Mouse (Mus musculus) CH12.LX (cell line): Measurements from ENCODE around the gene Tmco1. TPM values are rescaled to one million over a fixed set of nuclear protein-coding genes. Genes with fewer than 3 reads are reported as not detected.

Experiments used
- DNase-seq: peaks from one replicate; pipeline ENCODE4 v3.0.0-alpha.2; 2013; ENCODE audit errors: extremely low read depth
- H3K27ac ChIP-seq: 2 replicates; pipeline ENCODE4 v1.5.1; 2012; ENCODE audit warnings: low read depth, mild to moderate bottlenecking, control low read depth, moderate library complexity; ENCODE audit not compliant: insufficient read depth
- H3K27me3 ChIP-seq: replicated peaks from 2 replicates; pipeline ENCODE3; 2012; ENCODE audit warnings: inconsistent platforms
- H3K36me3 ChIP-seq, 2 experiments: replicated peaks in 1 of 2; 2 replicates each; pipeline versions ENCODE3 to v1.6.1; 2012; ENCODE audit warnings: inconsistent platforms in 1 of 2, low read length in 1 of 2, mild to moderate bottlenecking in 1 of 2, mixed read lengths in 1 of 2, moderate library complexity in 1 of 2; ENCODE audit not compliant: control insufficient read depth in 1 of 2, insufficient read depth in 1 of 2
- H3K4me1 ChIP-seq, 2 experiments: 2 replicates each; pipeline ENCODE4 v1.6.1; 2012; ENCODE audit warnings: inconsistent platforms in 1 of 2, moderate library complexity in 1 of 2; ENCODE audit not compliant: insufficient read depth in 2 of 2, control insufficient read depth in 1 of 2
- H3K4me2 ChIP-seq: 2 replicates; pipeline ENCODE4 v1.6.1; 2012; ENCODE audit warnings: low read depth, mild to moderate bottlenecking, control low read depth; ENCODE audit not compliant: poor library complexity, insufficient read depth, severe bottlenecking
- H3K4me3 ChIP-seq, 3 experiments: fragments of 150-350 bp in 1 of 3; sonication (generic) in 1 of 3; replicated peaks in 1 of 3; 2 replicates each; pipeline versions ENCODE3 to v1.5.1; 2011 to 2012; ENCODE audit warnings: low read depth in 2 of 3, low read length in 2 of 3, mild to moderate bottlenecking in 2 of 3, moderate library complexity in 2 of 3, control low read depth in 1 of 3, improper control_type of control experiment in 1 of 3, inconsistent platforms in 1 of 3, mixed read lengths in 1 of 3; ENCODE audit not compliant: poor library complexity in 1 of 3
- H3K79me2 ChIP-seq: replicated peaks from 2 replicates; pipeline ENCODE4 v1.6.1; 2012; ENCODE audit warnings: mild to moderate bottlenecking, moderate library complexity; ENCODE audit not compliant: control insufficient read depth, poor library complexity, insufficient read depth, severe bottlenecking; ENCODE audit errors: extremely low read depth
- H3K9ac ChIP-seq: 2 replicates; pipeline ENCODE4 v1.6.1; 2012; ENCODE audit warnings: low read depth, mild to moderate bottlenecking, control low read depth, moderate library complexity; ENCODE audit not compliant: insufficient read depth
- H3K9me3 ChIP-seq: replicated peaks from 2 replicates; pipeline ENCODE3; 2012; ENCODE audit warnings: low read length, inconsistent platforms, mixed read lengths
- BHLHE40 ChIP-seq: IDR thresholded peaks from 2 replicates; pipeline ENCODE4 v1.6.1; 2011; ENCODE audit warnings: mild to moderate bottlenecking, low read depth, low read length, improper control_type of control experiment
- CHD2 ChIP-seq: IDR thresholded peaks from 2 replicates; pipeline ENCODE4 v1.6.1; 2011; ENCODE audit warnings: low read length, improper control_type of control experiment
- CTCF ChIP-seq, 2 experiments: IDR thresholded peaks in 1 of 2; conservative IDR thresholded peaks in 1 of 2; 2 replicates each; pipeline ENCODE4 v1.5.1; 2011 to 2012; ENCODE audit warnings: low read depth in 2 of 2, low read length in 2 of 2, improper control_type of control experiment in 1 of 2, inconsistent platforms in 1 of 2, mild to moderate bottlenecking in 1 of 2, moderate library complexity in 1 of 2
- HCFC1 ChIP-seq: IDR thresholded peaks from 2 replicates; pipeline ENCODE4 v1.6.1; 2012; ENCODE audit warnings: low read depth, mild to moderate bottlenecking, inconsistent platforms, low read length, improper control_type of control experiment
- IRF4 ChIP-seq: IDR thresholded peaks from 2 replicates; pipeline ENCODE4 v1.6.1; 2014; ENCODE audit warnings: low read depth, mild to moderate bottlenecking, inconsistent platforms, low read length, improper control_type of control experiment
- JUN ChIP-seq: IDR thresholded peaks from 2 replicates; pipeline ENCODE4 v1.6.1; 2011; ENCODE audit warnings: low read depth, mild to moderate bottlenecking, low read length, improper control_type of control experiment, moderate library complexity; ENCODE audit not compliant: insufficient read depth
- KAT2A ChIP-seq: IDR thresholded peaks from 2 replicates; pipeline ENCODE4 v1.6.1; 2012; ENCODE audit warnings: low read length, improper control_type of control experiment, inconsistent platforms; ENCODE audit not compliant: insufficient replicate concordance
- MAFK ChIP-seq: IDR thresholded peaks from 2 replicates; pipeline ENCODE4 v1.6.1; 2011; ENCODE audit warnings: low read length, improper control_type of control experiment; ENCODE audit not compliant: insufficient replicate concordance
- MAX ChIP-seq: IDR thresholded peaks from 2 replicates; pipeline ENCODE4 v1.6.1; 2011; ENCODE audit warnings: low read length, improper control_type of control experiment
- MAZ ChIP-seq: IDR thresholded peaks from 2 replicates; pipeline ENCODE4 v1.6.1; 2012; ENCODE audit warnings: low read depth, mild to moderate bottlenecking, inconsistent platforms, low read length, improper control_type of control experiment, moderate library complexity
- MEF2A ChIP-seq: IDR thresholded peaks from 2 replicates; pipeline ENCODE4 v1.6.1; 2014; ENCODE audit warnings: low read depth, mild to moderate bottlenecking, inconsistent platforms, low read length, improper control_type of control experiment, borderline replicate concordance
- NRF1 ChIP-seq: IDR thresholded peaks from 2 replicates; pipeline ENCODE4 v1.6.1; 2014; ENCODE audit warnings: low read depth, mild to moderate bottlenecking, inconsistent platforms, low read length, improper control_type of control experiment, moderate library complexity
- PAX5 ChIP-seq: IDR thresholded peaks from 2 replicates; pipeline ENCODE4 v1.6.1; 2012; ENCODE audit warnings: low read length, inconsistent platforms, mixed read lengths
- POLR2AphosphoS2 ChIP-seq: IDR thresholded peaks from 2 replicates; pipeline ENCODE4 v1.6.1; 2011; ENCODE audit warnings: low read depth, low read length, improper control_type of control experiment
- RCOR1 ChIP-seq: conservative IDR thresholded peaks from 2 replicates; pipeline ENCODE4 v1.6.1; 2012; ENCODE audit warnings: low read depth, mild to moderate bottlenecking, inconsistent platforms, low read length, improper control_type of control experiment
- SIN3A ChIP-seq: IDR thresholded peaks from 2 replicates; pipeline ENCODE4 v1.6.1; 2012; ENCODE audit warnings: low read length, improper control_type of control experiment, inconsistent platforms
- USF2 ChIP-seq: conservative IDR thresholded peaks from 2 replicates; pipeline ENCODE4 v1.6.1; 2011; ENCODE audit warnings: low read depth, low read length, improper control_type of control experiment
- ZC3H11A ChIP-seq: IDR thresholded peaks from 2 replicates; pipeline ENCODE4 v1.6.1; 2012; ENCODE audit warnings: low read depth, mild to moderate bottlenecking, inconsistent platforms, low read length, improper control_type of control experiment
- ZKSCAN1 ChIP-seq: IDR thresholded peaks from 2 replicates; pipeline ENCODE4 v1.6.1; 2012; ENCODE audit warnings: low read depth, inconsistent platforms, low read length, improper control_type of control experiment, borderline replicate concordance
- ZMIZ1 ChIP-seq: IDR thresholded peaks from 2 replicates; pipeline ENCODE4 v1.6.1; 2012; ENCODE audit warnings: low read depth, mild to moderate bottlenecking, inconsistent platforms, low read length, improper control_type of control experiment
- ZNF384 ChIP-seq: IDR thresholded peaks from 2 replicates; pipeline ENCODE4 v1.6.1; 2012; ENCODE audit warnings: low read depth, low read length, improper control_type of control experiment, inconsistent platforms
- dilution Hi-C: fragments of 300-500 bp; cut with MboI; formaldehyde crosslinking; loops from 2 replicates; pipeline ENCODE4 v1.14.3; 2020; ENCODE audit warnings: low sequenced_read_pairs; ENCODE audit not compliant: extremely low pct_unique_long_range_greater_than_20kb, extremely low pct_ligation_motif_present
- in situ Hi-C: fragments of 300-500 bp; cut with MboI; formaldehyde crosslinking; loops from 3 replicates; pipeline ENCODE4 v1.14.3; 2019; ENCODE audit warnings: low sequenced_read_pairs, low pct_ligation_motif_present, low pct_unique_long_range_greater_than_20kb, mixed read lengths
- polyA plus RNA-seq: library from polyadenylated mRNA; unstranded; fragments of >175 nt; gene quantifications from 2 replicates; pipeline ENCODE4 v1.2.1, GENCODE M21; 2012; ENCODE audit warnings: low read depth; ENCODE audit not compliant: insufficient read length
- total RNA-seq, 2 experiments: library from RNA; depleted of rRNA; stranded (reverse); fragments of 300-350 nt in 1 of 2; fragments of >200 nt in 1 of 2; gene quantifications; 2 replicates each; pipeline ENCODE4 v1.2.3; 2012 to 2014

Tmco1 gene
- total and polyA plus RNA-seq, 3 experiments: 80.6 to 153 (median 127) TPM

- Histone ChIP-seq H3K36me3 (peaks cover 53 to 82% of the 10 kb centered on the region in 2 experiments), H3K27me3 (no peaks in the 10 kb centered on the region), H3K9me3 (no peaks in the 10 kb centered on the region), H3K4me3 (no peak overlapping the region), H3K4me2 (no peak overlapping the region), H3K27ac (no peak overlapping the region), H3K79me2 (no peaks in the 10 kb centered on the region), H3K9ac (no peak overlapping the region), H3K4me1 (peaks cover 0 to 2% of the 10 kb centered on the region in 2 experiments; a peak in 2 of 4 replicates)
- in situ Hi-C loops: no loop called here
- no peak for DNase-seq
- TF ChIP-seq IRF4 (no peak), ZMIZ1 (no peak)
- dilution Hi-C loops: no loop called here
Measured at GRCm38 (mm10) chr1:167331106-167331505, 22.9 kb downstream of the Tmco1 start.

- no peaks in the 10 kb centered on the region for H3K79me2 ChIP-seq
- dilution Hi-C loops (no loop called here), in situ Hi-C loops (loop anchor here (5.0 kb wide), 1 partner anchor 104 kb away; no protein-coding TSS in a partner anchor)
- H3K36me3 ChIP-seq: peaks cover 15 to 41% of the 10 kb centered on the region in 2 experiments
- no peak for DNase-seq
- H3K4me1 ChIP-seq: peaks cover 8 to 22% of the 10 kb centered on the region in 2 experiments
- no peak overlapping the region for H3K27ac ChIP-seq
- TF ChIP-seq JUN (no peak), MAFK (no peak), NRF1 (no peak), ZC3H11A (no peak), RCOR1 (no peak), ZNF384 (no peak), MAZ (no peak), BHLHE40 (no peak), HCFC1 (no peak), PAX5 (no peak), CHD2 (no peak), ZKSCAN1 (no peak), KAT2A (no peak), USF2 (no peak), SIN3A (no peak), MEF2A (no peak), ZMIZ1 (no peak), MAX (no peak), POLR2AphosphoS2 (no peak), CTCF (conservative IDR thresholded peaks at IDR 0.05 in 1 of 2, IDR thresholded peaks at IDR 0.05 in 1 of 2; ENCODE audit: low read depth in 2 of 2, low read length in 2 of 2) (no peak)
- H3K9ac ChIP-seq: no peak overlapping the region
- H3K9me3 ChIP-seq: no peaks in the 10 kb centered on the region
- H3K4me2 ChIP-seq: no peak overlapping the region
- H3K27me3 ChIP-seq: no peaks in the 10 kb centered on the region
- H3K4me3 ChIP-seq: no peak overlapping the region
Measured at GRCm38 (mm10) chr1:167336398-167336797, 28.2 kb downstream of the Tmco1 start.
